Mouse (Mus musculus) naive thymus-derived CD4-positive, alpha-beta T cell, adult 5 months (primary cell): Measurements from ENCODE around the gene Rnd1. TPM values are rescaled to one million over a fixed set of nuclear protein-coding genes. Genes with fewer than 3 reads are reported as not detected.

ENCODE experiments used
- polyA plus RNA-seq: library from polyadenylated mRNA; unstranded; fragments of 100-300 nt; shearing (Covaris generic); gene quantifications from one replicate; pipeline ENCODE4 v1.2.1, GENCODE M21; 2017

Rnd1 gene
- 2.2 TPM for polyA plus RNA-seq

DNA sequence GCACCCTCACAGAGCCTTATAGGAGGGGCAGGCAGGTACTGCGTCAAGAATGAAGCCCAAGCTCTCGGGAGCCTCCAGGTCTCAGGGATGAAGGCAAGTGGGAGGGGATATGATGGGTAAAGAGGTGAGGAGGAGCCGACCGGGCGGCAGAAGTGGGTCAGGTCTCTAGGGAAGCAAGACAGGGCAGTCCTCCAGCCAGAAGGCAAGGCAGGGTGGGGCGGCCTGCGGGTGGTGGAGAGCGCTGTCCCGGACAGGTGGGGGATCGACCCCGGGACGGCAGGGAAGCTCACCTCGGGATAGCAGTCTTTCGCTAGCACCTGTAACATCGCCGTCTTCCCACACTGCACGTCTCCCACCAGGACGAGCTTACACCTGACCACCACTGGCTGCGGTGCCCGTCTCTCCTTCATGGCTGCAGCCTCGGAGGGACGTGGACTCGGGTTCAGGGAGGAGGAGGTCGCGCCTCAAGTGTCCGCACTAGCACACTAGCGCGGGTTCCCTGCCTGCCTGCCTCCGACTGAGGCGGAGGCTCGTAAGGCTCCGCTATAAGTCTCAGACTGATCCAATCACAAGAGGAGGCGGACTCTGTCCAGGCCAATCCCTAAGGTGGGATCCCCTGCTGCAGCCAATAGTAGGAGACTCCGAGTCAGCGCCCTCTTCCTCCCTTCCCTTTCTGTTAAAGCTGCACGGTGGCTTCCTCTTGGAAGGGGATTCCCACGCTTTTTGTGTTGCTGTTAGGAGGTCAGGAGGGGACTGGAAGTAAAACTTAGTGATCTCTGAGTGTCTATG lies at the start of gene Rnd1:
Rnd1 (minus strand) TSS at position 522 of the 789 bp plus-strand sequence.

GRCm38 (mm10) chr15:98707766-98708372 lies 30.6 kb upstream of the Rnd1 start, which contains the start of gene Ccdc65:
TSS of gene Ccdc65 (plus strand) at chr15:98708207.

GRCm38 (mm10) chr15:98662567-98663545 lies 14.4 kb downstream of the Rnd1 start, which contains the start of gene Ddx23:
TSS of gene Ddx23 (minus strand) at chr15:98662894.

GRCm38 (mm10) chr15:98630540-98630939 lies 46.7 kb downstream of the Rnd1 start, which contains the start of gene Cacnb3:
TSS of gene Cacnb3 (plus strand) at chr15:98630840.

Other genes starting within 250 kb of the Rnd1 start
- not detected for gene Olfr282, start 246.2 kb downstream of the Rnd1 start, polyA plus RNA-seq
- not detected for gene Olfr281, start 224.9 kb downstream of the Rnd1 start, polyA plus RNA-seq
- gene OR5BS1P, start 207.6 kb downstream of the Rnd1 start, polyA plus RNA-seq = not detected
- not detected for gene Lalba, start 194.7 kb downstream of the Rnd1 start, polyA plus RNA-seq
- gene Olfr279, start 185.1 kb downstream of the Rnd1 start, polyA plus RNA-seq = 0.25 TPM
- gene Kansl2, start 143.2 kb downstream of the Rnd1 start, polyA plus RNA-seq = 105 TPM
- gene Ccnt1, start 106.5 kb downstream of the Rnd1 start, polyA plus RNA-seq = 165 TPM
- not detected for gene 4930415O20Rik, start 106.5 kb downstream of the Rnd1 start, polyA plus RNA-seq
- gene Adcy6, start 67.4 kb downstream of the Rnd1 start, polyA plus RNA-seq = 5.3 TPM
- 0.97 TPM for gene Cacnb3, start 46.6 kb downstream of the Rnd1 start, polyA plus RNA-seq
- 34.3 TPM for gene Ddx23, start 14.6 kb downstream of the Rnd1 start, polyA plus RNA-seq
- gene Ccdc65, start 30.7 kb upstream of the Rnd1 start, polyA plus RNA-seq = not detected
- 0.81 TPM for gene Fkbp11, start 50.7 kb upstream of the Rnd1 start, polyA plus RNA-seq
- gene Arf3, start 85.8 kb upstream of the Rnd1 start, polyA plus RNA-seq = 120 TPM
- not detected for gene Wnt10b, start 100.7 kb upstream of the Rnd1 start, polyA plus RNA-seq
- gene Wnt1, start 112.4 kb upstream of the Rnd1 start, polyA plus RNA-seq = not detected
- not detected for gene Ddn, start 132.0 kb upstream of the Rnd1 start, polyA plus RNA-seq
- 121 TPM for gene Prkag1, start 154.1 kb upstream of the Rnd1 start, polyA plus RNA-seq
- 32.4 TPM for gene Kmt2d, start 193.7 kb upstream of the Rnd1 start, polyA plus RNA-seq
- gene Rhebl1, start 217.1 kb upstream of the Rnd1 start, polyA plus RNA-seq = 39.4 TPM
- not detected for gene Dhh, start 221.1 kb upstream of the Rnd1 start, polyA plus RNA-seq
- gene Lmbr1l, start 240.8 kb upstream of the Rnd1 start, polyA plus RNA-seq = 152 TPM